Mouse (Mus musculus) right cerebral cortex, adult 18-20 months (tissue): ENCODE data around the gene Pex26.

ENCODE experiments used
- DNase-seq: peaks from one replicate; pipeline ENCODE4 v3.0.0; 2022; ENCODE audit warnings: mixed read lengths

Pex26 gene

GRCm38 (mm10) chr6:121167381-121167975 lies 16.0 kb upstream of the Pex26 start:
- DNase-seq: no peak

DNA sequence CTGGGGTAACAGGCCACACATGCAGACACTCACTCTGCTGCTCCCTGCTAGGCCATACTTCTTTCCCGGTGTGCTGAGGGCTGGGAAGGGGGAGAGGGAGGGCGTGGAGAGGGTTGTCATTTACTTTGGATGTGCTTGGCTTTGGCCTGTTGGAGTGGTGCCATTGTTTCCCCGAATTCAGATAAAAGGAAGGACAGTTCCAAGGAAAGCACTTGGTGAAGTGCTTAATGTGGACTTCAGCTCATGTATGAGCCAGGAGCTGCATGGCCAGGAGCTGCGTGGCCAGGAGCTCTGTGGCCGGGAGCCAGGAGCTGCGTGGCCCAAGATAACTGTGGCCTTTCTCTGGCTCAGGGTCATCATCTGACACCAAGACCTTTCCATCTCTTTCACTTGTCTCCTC lies 12.4 kb upstream of the Pex26 start:
- DNase-seq: no peak

GRCm38 (mm10) chr6:121173471-121173870 lies 10.0 kb upstream of the Pex26 start:
- DNase-seq: no peak

- DNase-seq: no peak
These were observed 8.7 kb upstream of the Pex26 start for GRCm38 (mm10) chr6:121174761-121175160.

DNA sequence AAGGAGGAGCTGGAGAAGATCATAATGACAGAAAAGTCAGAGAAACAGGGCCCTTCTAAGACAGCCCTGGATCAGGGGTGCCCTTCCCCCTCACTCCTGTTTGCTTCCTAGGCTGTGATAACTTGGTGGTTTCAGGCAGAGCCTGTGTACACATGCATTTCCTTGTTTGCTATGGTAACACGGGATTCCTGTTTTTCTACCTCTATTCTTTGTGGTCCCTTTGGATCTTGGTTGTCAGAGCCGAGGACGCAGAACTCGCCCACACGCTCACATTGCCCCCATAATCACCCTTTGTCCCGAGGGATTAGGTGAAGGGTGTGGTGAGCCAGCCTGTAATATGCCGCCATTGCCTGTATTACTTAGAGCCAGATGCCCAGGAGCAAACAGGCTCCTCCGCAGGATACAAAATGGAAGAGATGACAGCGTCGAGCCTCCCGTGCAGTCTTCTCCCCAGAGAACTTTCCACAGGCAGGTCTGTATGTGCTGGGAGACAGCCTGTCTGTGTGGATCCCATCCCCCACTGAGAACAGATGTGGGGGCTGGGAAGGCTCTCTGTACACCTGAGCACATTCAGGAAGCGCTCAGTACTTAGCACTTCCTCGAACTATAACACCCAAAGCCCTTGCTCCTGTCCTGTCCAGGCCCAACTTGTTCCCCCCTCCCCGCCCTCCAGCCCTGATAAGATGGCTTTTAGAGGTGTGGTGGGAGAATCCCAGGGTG lies 7.3 kb upstream of the Pex26 start:
- no peak for DNase-seq

DNA sequence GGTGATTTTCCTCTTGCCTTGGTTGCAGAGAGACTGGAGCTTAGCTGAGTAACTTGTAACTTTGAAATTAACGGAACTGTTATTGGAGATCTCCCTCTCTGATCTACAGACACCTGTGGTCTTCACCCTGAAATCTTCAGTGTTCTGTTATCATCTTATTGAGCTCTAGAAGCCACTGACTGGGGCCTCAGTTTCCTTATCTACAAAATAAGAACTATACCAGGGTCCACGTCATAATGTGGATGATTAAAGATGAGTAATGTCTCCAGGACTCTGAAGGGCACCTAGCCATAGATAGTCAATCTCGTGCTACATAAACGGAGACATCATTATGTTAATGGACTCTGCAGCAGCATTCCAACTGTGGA lies 6.8 kb upstream of the Pex26 start:
- DNase-seq: no peak

GRCm38 (mm10) chr6:121177118-121177708 lies 6.3 kb upstream of the Pex26 start:
- DNase-seq: no peak

DNA sequence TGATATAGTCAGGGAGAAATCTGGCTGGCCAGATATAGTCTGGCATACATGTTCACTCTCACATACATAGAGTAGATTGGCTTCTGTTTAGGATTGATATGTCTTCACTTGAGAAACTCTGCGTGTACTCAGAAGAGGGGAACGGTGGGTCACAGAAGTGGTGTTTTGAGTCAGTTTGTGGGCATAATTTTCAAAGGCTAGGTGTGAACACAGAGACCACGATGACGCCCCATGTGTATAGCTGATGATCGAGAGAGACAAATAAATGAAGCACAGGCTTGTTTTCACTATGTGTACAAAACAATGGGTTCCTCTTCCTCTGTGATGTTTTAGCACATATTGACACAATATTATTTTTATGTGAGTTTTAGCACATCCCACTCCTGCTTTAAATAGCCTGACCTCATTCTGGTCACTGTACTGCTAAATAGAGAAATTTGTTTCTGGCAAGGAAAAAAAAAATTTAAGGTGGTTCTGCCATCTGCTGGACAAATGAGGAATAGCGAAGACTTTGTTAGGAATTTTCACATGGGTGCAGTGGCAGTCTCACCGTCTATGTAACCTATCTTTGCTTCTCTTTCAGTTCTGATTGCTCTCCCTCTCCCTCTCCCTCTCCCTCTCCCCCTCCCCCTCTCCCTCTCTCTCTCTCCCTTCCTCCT lies 4.6 kb upstream of the Pex26 start:
- peak; percentile 76 for DNase-seq

GRCm38 (mm10) chr6:121179846-121180245 lies 3.6 kb upstream of the Pex26 start:
- no peak for DNase-seq

GRCm38 (mm10) chr6:121184198-121185140 lies 1.0 kb downstream of the Pex26 start:
- peak; percentile 66 for DNase-seq

DNA sequence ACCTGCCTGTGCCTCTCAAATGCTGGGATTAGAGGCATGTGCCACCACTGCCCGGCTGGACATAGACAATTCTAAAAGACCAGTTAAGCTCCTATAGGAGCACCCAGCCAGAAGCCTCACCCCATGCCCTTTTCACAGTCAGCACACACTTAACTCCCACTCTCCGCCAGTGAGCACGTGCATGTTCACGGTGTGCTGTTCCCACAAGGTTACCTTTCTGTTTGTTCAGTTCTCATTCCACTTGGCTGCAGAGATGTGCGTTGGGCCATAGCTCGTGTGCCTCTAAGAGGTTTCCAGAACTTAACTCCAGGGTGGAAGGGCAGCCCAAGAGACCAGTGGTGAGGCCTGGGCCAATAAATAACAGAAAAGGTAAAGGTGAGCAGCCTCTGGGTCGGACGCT lies 1.8 kb downstream of the Pex26 start:
- no peak for DNase-seq

DNA sequence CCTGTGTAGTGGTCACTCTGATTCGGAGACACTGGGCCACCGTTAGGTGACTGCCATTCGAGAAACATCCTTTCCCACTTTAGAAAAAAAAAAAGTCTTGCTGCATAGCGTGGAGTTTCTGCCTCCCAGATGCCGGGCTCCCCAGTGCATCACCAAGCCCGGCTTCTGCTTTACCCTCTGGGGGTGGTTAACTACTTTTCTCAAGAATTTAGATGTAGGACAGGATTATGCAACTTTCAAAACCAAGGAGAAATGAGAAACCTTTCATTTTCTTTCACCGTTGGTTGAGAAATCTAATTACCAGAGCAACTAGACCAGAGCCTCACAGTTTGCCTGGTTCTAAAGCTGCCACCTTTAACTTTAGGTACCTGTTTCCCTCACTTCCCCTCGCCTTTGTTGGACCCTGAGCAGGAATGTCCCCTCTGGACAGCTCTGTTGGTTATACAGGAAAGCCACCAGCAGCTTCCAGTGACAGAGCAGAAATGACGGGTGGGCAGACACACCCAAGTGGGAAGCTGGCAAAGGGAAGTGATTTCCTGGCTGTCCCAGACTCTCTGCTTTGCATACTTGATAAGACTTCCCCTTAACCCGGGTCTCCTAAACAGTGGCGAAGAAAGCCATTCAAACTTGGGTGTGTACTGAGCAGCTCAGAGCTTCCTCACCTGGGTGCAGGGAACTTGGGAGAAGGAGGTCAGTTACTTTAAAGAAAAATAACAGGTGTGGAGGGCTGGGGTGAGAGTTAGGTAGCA lies 8.0 kb downstream of the Pex26 start:
- DNase-seq: no peak

GRCm38 (mm10) chr6:121194061-121194955 lies 10.8 kb downstream of the Pex26 start:
- DNase-seq: no peak

- peak; percentile 64 for DNase-seq
These were observed 11.7 kb downstream of the Pex26 start for GRCm38 (mm10) chr6:121194956-121195731.

DNA sequence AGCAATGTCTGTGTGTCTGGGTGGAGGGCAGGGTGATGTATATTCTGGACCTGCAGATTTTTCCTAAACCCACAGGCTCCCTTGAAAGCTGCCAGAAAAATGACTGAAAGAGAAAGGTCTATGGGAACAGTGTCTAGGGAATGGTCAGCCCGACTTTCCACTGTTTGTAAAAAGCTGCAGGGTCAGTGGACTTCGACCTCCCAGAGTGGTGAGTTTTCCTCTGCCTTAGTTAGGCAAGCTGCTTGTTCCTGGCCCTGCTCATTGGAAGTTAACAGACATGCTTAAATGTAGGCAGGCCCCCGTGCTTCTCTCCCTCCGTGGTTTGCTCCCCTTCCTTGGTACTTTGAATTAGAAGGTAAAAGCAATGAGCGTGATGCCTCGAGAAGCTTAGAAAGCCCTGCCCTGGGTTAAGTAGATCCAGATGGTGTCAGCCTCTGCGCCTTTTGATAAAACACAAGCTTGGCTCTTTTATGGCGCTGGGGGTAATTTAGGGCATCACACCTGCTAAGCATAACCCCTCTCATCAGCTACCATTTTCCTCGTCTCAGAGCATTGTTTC lies 14.4 kb downstream of the Pex26 start:
- no peak for DNase-seq

GRCm38 (mm10) chr6:121200458-121200857 lies 17.0 kb downstream of the Pex26 start:
- no peak for DNase-seq

DNA sequence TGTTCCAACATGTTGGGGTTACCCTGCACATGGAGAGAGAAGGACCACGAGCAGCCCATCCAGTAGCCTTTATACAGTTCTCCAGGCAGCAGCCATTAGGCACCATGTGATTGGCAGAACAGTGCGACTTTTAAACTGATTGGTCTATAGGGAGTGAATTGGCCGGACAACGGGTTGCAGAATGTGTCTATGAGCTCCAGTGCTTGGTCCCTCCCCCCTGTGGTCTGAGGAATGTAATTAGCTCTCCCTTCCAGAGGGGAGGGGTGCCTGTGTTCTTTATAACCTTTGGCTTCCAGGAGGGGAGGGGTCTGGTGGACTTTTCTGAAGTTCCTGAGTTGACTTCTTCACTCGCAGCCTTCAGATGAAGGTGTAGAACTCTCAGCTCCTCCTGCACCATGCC lies 18.6 kb downstream of the Pex26 start:
- DNase-seq: no peak

DNA sequence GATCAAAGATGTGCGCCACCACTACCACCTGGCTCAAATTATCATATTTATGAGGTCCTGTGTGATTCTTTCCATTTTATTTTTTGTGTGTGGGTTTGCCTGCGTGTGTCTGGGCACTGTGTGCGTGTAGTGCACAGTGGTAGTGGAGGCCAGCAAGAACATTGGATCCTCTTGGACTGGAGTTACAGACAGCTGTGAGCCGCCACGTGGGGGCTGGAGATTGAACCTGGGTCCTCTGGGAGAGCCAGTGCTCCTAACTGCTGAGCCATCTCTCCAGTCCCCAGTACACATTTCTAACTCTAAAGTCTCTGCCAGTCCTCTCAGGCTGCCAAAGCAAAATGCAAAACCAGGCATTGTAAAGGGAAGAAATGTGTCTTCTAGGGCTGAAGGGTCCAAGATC lies 23.0 kb downstream of the Pex26 start:
- no peak for DNase-seq

DNA sequence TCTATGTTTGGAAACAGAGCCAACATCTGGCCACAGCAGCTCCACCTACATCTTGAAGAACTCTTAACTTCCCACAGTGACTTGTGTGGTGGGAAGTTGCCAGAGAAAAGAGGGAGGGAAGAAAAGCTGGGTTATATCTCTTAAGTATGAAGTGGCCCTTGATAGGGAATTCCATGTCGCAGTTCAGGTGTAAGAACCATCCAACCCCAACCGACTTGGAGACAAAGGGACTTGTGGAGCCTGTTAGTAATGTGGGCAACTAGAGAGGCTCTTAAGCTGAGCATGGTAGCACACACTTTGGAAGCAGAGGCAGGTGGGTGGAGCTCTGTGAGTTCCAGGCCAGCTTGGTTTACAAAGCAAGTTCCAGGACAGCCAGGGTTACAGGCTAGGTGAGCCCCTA lies 26.1 kb downstream of the Pex26 start:
- no peak for DNase-seq
